Mouse (Mus musculus) limb, embryonic 10.5 days (tissue): Measurements from ENCODE around the gene Lck. TPM values are rescaled to one million over a fixed set of nuclear protein-coding genes. Genes with fewer than 3 reads are reported as not detected.

Experiments
- DNase-seq: peaks from one replicate; pipeline ENCODE4 v3.0.0-alpha.2; 2017; ENCODE audit warnings: low spot score
- H3K27ac ChIP-seq: fragments of 300-500 bp; sonication (generic); 2 replicates; pipeline ENCODE4 v1.5.1; 2016; ENCODE audit warnings: mild to moderate bottlenecking
- H3K27me3 ChIP-seq: fragments of 300-500 bp; sonication (generic); 2 replicates; pipeline ENCODE4 v1.6.1; 2016; ENCODE audit warnings: low read depth, mild to moderate bottlenecking; ENCODE audit not compliant: poor library complexity, severe bottlenecking
- H3K36me3 ChIP-seq: fragments of 300-500 bp; sonication (generic); 2 replicates; pipeline ENCODE4 v1.6.1; 2016; ENCODE audit warnings: mild to moderate bottlenecking, moderate library complexity
- H3K4me1 ChIP-seq: fragments of 300-500 bp; sonication (generic); 2 replicates; pipeline ENCODE4 v1.6.1; 2016
- H3K4me3 ChIP-seq: fragments of 300-500 bp; sonication (generic); 2 replicates; pipeline ENCODE4 v1.5.1; 2016; ENCODE audit warnings: mild to moderate bottlenecking, moderate library complexity
- H3K9me3 ChIP-seq: fragments of 300-500 bp; sonication (generic); replicated peaks from 2 replicates; pipeline ENCODE4 v1.6.1; 2016; ENCODE audit warnings: mild to moderate bottlenecking
- WGBS: fragments of 180-500 bp; shearing (Covaris S2); methylation state at CpG from one replicate; pipeline ENCODE4 v1.1.7; 2016; 5-methylcytosine and 5-hydroxymethylcytosine counted together
- polyA plus RNA-seq: library from polyadenylated mRNA; unstranded; fragments of >200 nt; fragmentation: Nextera tagmentation; extraction: Ambion mirVana; gene quantifications from 2 replicates; pipeline ENCODE4 v1.2.1, GENCODE M21; 2016

The Lck gene
- polyA plus RNA-seq, 1 experiment from 2014 or later = 10.3 TPM

- H3K27me3 ChIP-seq = 0 out of 2 replicates have a peak, but pooled peaks cover 4% of the 10 kb centered on the region
- H3K4me3 ChIP-seq = peak within 1 kb of the TSS; percentile 24; the same call in 1 of the 2 replicates
- H3K36me3 ChIP-seq = no peaks in the 10 kb centered on the region
- H3K4me1 ChIP-seq = peaks cover 18% of the 10 kb centered on the region
- H3K9me3 ChIP-seq = no peaks in the 10 kb centered on the region
- no peak within 1 kb of the TSS for H3K27ac ChIP-seq
- 91% methylated on average over 5 of the region's 5 CpGs for WGBS
- DNase-seq = no peak
These were observed 5.0 kb upstream of the Lck start, which contains the start of gene Fam167b for GRCm38 (mm10) chr4:129578466-129578865. TSS of gene Fam167b (minus strand) at chr4:129578549.

DNA sequence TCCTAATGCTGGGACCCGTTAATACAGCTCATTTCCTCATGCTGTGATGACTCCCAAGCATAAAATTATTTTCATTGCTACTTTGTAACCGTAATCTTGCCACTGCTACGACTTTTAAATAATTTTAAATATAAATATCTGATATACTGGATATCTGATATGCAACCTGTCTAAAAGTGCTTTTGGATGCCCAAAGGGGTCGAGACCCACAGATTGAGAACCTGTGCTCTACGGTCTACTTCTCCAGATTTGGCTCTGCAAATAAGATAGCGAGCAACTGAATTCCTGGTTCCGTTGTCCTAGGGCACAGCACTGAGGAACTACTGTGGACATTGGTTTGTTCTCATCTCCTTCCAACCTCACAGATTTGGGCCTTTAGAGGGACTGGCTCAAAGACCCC lies 4.2 kb upstream of the Lck start:
- 86% methylated on average over 7 of the region's 7 CpGs for WGBS
- no peak for DNase-seq
- Histone ChIP-seq H3K27ac (no peak overlapping the region), H3K4me1 (peaks cover 25% of the 10 kb centered on the region), H3K4me3 (no peak overlapping the region), H3K36me3 (no peaks in the 10 kb centered on the region), H3K27me3 (0 out of 2 replicates have a peak, but pooled peaks cover 4% of the 10 kb centered on the region), H3K9me3 (no peaks in the 10 kb centered on the region)

DNA sequence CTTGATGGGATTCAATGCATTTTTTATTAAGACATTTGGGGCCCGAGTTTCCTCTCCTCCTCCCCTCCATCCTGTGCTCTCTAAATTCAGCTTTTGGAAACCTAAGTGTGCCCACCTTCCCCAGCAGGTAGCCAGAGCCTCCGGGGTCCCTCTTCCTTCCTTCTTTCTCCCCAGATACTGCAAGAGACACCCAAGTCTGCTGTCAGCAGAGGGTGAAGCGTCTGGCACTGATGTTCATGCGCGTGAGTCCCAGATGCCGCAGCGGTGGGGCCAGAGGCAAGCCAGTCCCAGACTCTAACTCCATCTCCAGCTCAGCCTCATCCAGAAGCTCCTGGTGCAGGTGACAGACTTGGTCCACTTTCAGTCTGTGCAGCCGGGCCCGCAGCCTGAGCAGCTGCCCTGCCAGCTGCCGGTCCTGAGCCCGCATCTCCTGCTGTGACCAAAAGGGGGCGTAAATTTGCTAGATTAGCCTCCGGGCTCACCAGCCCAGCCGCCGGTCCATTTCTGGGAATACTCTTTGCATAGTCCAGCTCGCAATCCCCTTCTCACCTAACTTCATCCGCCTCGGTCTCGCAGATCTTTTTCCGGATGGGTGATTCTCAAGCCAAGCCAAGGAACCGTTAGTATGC lies 3.5 kb upstream of the Lck start:
- WGBS = 43% methylated on average over 21 of the region's 21 CpGs
- Histone ChIP-seq H3K27ac (peak overlapping the region; percentile 62; the same call in 1 of the 2 replicates), H3K36me3 (no peaks in the 10 kb centered on the region), H3K4me1 (peaks cover 25% of the 10 kb centered on the region), H3K4me3 (peak overlapping the region; percentile 24), H3K9me3 (no peaks in the 10 kb centered on the region), H3K27me3 (0 out of 2 replicates have a peak, but pooled peaks cover 4% of the 10 kb centered on the region)
- DNase-seq = peak; percentile 70

- no peaks in the 10 kb centered on the region for H3K36me3 ChIP-seq
- peak; percentile 52 for DNase-seq
These were observed 1.9 kb upstream of the Lck start for GRCm38 (mm10) chr4:129575171-129575844.

GRCm38 (mm10) chr4:129573093-129573370 lies 409 bp downstream of the Lck start:
- Histone ChIP-seq H3K27ac (no peak overlapping the region; the same call in 1 of the 2 replicates), H3K27me3 (no peaks in the 10 kb centered on the region), H3K36me3 (no peaks in the 10 kb centered on the region), H3K9me3 (no peaks in the 10 kb centered on the region), H3K4me3 (no peak overlapping the region), H3K4me1 (peaks cover 25% of the 10 kb centered on the region)
- DNase-seq = no peak
- 98% methylated on average over 4 of the region's 4 CpGs for WGBS

More at GRCm38 (mm10) chr4:129575171-129575844, 1.9 kb upstream of the Lck start:
- Histone ChIP-seq H3K4me1 (peaks cover 25% of the 10 kb centered on the region), H3K27ac (peak overlapping the region; percentile 80), H3K9me3 (no peaks in the 10 kb centered on the region), H3K27me3 (0 out of 2 replicates have a peak, but pooled peaks cover 4% of the 10 kb centered on the region), H3K4me3 (no peak overlapping the region)
- 38% methylated on average over 7 of the region's 8 CpGs for WGBS

DNA sequence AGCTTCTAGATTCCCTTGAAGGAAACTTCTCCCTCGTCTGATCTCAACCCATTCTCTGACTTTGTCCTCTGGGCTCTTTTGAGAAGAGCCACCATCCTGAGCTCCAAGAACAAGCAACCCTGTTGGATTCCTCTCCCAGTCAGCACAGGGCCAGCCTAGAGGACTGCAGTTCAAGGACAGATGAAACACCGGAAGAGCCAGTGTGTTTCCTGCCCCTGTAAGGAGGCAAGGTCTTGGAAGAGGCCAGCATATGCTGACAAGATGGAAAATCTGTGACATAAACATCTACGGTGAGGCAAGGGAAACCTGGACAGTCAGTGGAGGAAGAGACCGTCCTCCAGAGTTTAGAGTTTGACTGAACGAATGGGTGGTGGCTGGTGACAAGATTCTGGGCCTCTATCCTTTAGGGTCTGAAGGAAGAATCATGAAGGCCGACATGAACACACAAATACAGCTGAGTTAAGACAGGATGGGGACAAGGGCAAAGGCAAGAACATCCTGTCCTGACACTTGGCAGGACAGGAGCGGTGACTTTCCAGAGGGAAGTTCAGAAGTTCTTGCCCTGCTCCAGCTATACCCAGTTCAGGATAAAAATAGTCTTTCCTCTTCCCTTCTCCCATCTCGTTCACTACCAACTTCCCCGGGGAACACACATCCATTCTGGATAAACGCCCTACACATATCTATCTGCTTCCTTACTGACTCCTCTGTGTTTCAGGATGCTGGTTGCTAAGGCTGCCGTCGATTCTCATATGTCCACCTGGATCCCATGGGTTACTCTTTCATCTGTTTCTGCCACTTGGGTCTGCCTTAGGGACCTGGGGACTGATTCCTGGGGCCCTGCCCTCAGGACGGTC lies 977 bp downstream of the Lck start:
- peaks cover 25% of the 10 kb centered on the region for H3K4me1 ChIP-seq
- no peaks in the 10 kb centered on the region for H3K27me3 ChIP-seq
- H3K9me3 ChIP-seq = no peaks in the 10 kb centered on the region
- H3K36me3 ChIP-seq = no peaks in the 10 kb centered on the region
- no peak for DNase-seq
- WGBS = 90% methylated on average over 13 of the region's 13 CpGs
- no peak overlapping the region for H3K4me3 ChIP-seq
- no peak overlapping the region; the same call in 1 of the 2 replicates for H3K27ac ChIP-seq

- H3K27me3 ChIP-seq = no peaks in the 10 kb centered on the region
- H3K27ac ChIP-seq = no peak overlapping the region
- peaks cover 17% of the 10 kb centered on the region for H3K4me1 ChIP-seq
- no peaks in the 10 kb centered on the region for H3K36me3 ChIP-seq
- DNase-seq = no peak
- H3K9me3 ChIP-seq = no peaks in the 10 kb centered on the region
- no peak overlapping the region for H3K4me3 ChIP-seq
- WGBS = 73% methylated on average over 8 of the region's 8 CpGs
These were observed 1.8 kb downstream of the Lck start for GRCm38 (mm10) chr4:129571551-129572084.

- no peaks in the 10 kb centered on the region for H3K9me3 ChIP-seq
- no peak for DNase-seq
- no peak overlapping the region for H3K4me3 ChIP-seq
- H3K36me3 ChIP-seq = no peaks in the 10 kb centered on the region
- no peak overlapping the region for H3K27ac ChIP-seq
- peaks cover 12% of the 10 kb centered on the region for H3K4me1 ChIP-seq
- 91% methylated on average over 6 of the region's 6 CpGs for WGBS
- H3K27me3 ChIP-seq = no peaks in the 10 kb centered on the region
These were observed 3.4 kb downstream of the Lck start for GRCm38 (mm10) chr4:129570028-129570427.

- 95% methylated on average over 7 of the region's 7 CpGs for WGBS
- Histone ChIP-seq H3K36me3 (no peaks in the 10 kb centered on the region), H3K4me3 (no peak overlapping the region), H3K9me3 (no peaks in the 10 kb centered on the region), H3K27me3 (no peaks in the 10 kb centered on the region), H3K27ac (no peak overlapping the region), H3K4me1 (peaks cover 17% of the 10 kb centered on the region)
- DNase-seq = no peak
These were observed 5.1 kb downstream of the Lck start for GRCm38 (mm10) chr4:129568366-129568765.

- H3K27ac ChIP-seq = no peak overlapping the region
These were observed 8.3 kb downstream of the Lck start for GRCm38 (mm10) chr4:129565139-129565538.

GRCm38 (mm10) chr4:129563718-129564117 lies 9.7 kb downstream of the Lck start:
- Histone ChIP-seq H3K4me3 (no peak overlapping the region), H3K4me1 (peaks cover 14% of the 10 kb centered on the region), H3K27me3 (no peaks in the 10 kb centered on the region), H3K36me3 (no peaks in the 10 kb centered on the region), H3K9me3 (no peaks in the 10 kb centered on the region), H3K27ac (peak overlapping the region; percentile 71)
- WGBS = 22% methylated on average over 8 of the region's 8 CpGs
- DNase-seq = peak; percentile 61

More at GRCm38 (mm10) chr4:129565139-129565538, 8.3 kb downstream of the Lck start:
- DNase-seq = no peak
- Histone ChIP-seq H3K4me3 (no peak overlapping the region), H3K9me3 (no peaks in the 10 kb centered on the region), H3K27me3 (no peaks in the 10 kb centered on the region), H3K4me1 (peaks cover 14% of the 10 kb centered on the region), H3K36me3 (no peaks in the 10 kb centered on the region)
- WGBS = 85% methylated on average over 6 of the region's 6 CpGs

GRCm38 (mm10) chr4:129561184-129561583 lies 12.3 kb downstream of the Lck start:
- no peak overlapping the region for H3K4me3 ChIP-seq
- no peaks in the 10 kb centered on the region for H3K36me3 ChIP-seq
- no peak for DNase-seq
- H3K27ac ChIP-seq = no peak overlapping the region
- H3K4me1 ChIP-seq = peaks cover 31% of the 10 kb centered on the region
- 89% methylated on average over 5 of the region's 5 CpGs for WGBS
- H3K27me3 ChIP-seq = no peaks in the 10 kb centered on the region
- H3K9me3 ChIP-seq = no peaks in the 10 kb centered on the region
